In genomic region chr12:100187013-100187755, GRCm38 (mm10) we compare ENCODE assay signal across 8 mouse cellular contexts. TPM values are rescaled to one million over a fixed set of nuclear protein-coding genes. Genes with fewer than 3 reads are reported as not detected.
A peak's percentile ranks its signal among the peaks of the same experiment; 100 is the strongest.
DNase-seq lines count a peak whose midpoint lies in the region; ATAC-seq and TF ChIP-seq lines count a peak whose summit lies in the region.

No protein-coding gene starts in this region.

- H3K27me3 ChIP-seq in embryonic facial prominence, embryonic 13.5 days, result no peaks in the 10 kb centered on the region
- no peaks in the 10 kb centered on the region for H3K27me3 ChIP-seq in kidney, adult 2 months (replicated peaks; ENCODE audit: control insufficient read depth, insufficient read depth, low read length)
- H3K27me3 ChIP-seq in limb, embryonic 13.5 days, result no peaks in the 10 kb centered on the region
- H3K27me3 ChIP-seq in midbrain, embryonic 16.5 days (ENCODE audit: control insufficient read depth, insufficient read depth, low read depth, low read length), result no peaks in the 10 kb centered on the region

- H3K27ac ChIP-seq in embryonic facial prominence, embryonic 13.5 days, result peak overlapping the region; percentile 99
- peak overlapping the region; percentile 98 for H3K27ac ChIP-seq in kidney, adult 2 months (ENCODE audit: insufficient read depth, low read depth, low read length)
- H3K27ac ChIP-seq in limb, embryonic 13.5 days, result peak overlapping the region; percentile 99
- H3K27ac ChIP-seq in midbrain, embryonic 16.5 days (ENCODE audit: low read length), result peak overlapping the region; percentile 100

- ATAC-seq in embryonic facial prominence, embryonic 13.5 days (ENCODE audit: insufficient number of reproducible peaks, insufficient read depth, low FRiP score, low TSS enrichment, low read depth), result peak; percentile 99
- ATAC-seq in limb, embryonic 13.5 days (ENCODE audit: low FRiP score, low read depth), result peak; percentile 100
- peak; percentile 99 for ATAC-seq in midbrain, embryonic 16.5 days

- WGBS in embryonic facial prominence, embryonic 13.5 days, result under 1% methylated on average over 52 of the region's 52 CpGs
- WGBS in kidney, adult 2 months, result under 1% methylated on average over 52 of the region's 52 CpGs
- under 1% methylated on average over 52 of the region's 52 CpGs for WGBS in limb, embryonic 13.5 days
- under 1% methylated on average over 52 of the region's 52 CpGs for WGBS in midbrain, embryonic 16.5 days

- peak; percentile 67 for TF ChIP-seq POLR2A in kidney, adult 2 months (IDR thresholded peaks at IDR 0.05; ENCODE audit: low read depth, low read length)

- no peaks in the 10 kb centered on the region for H3K36me3 ChIP-seq in embryonic facial prominence, embryonic 13.5 days
- H3K36me3 ChIP-seq in kidney, adult 2 months (ENCODE audit: control insufficient read depth, insufficient read depth, low read length), result no peaks in the 10 kb centered on the region
- H3K36me3 ChIP-seq in limb, embryonic 13.5 days, result no peaks in the 10 kb centered on the region
- H3K36me3 ChIP-seq in midbrain, embryonic 16.5 days (ENCODE audit: control insufficient read depth, insufficient read depth, low read length), result no peaks in the 10 kb centered on the region

- peak overlapping the region; percentile 69 for H3K4me3 ChIP-seq in embryonic facial prominence, embryonic 13.5 days
- H3K4me3 ChIP-seq in kidney, adult 2 months (ENCODE audit: insufficient read depth, low read depth, low read length), result peak overlapping the region; percentile 89
- H3K4me3 ChIP-seq in limb, embryonic 13.5 days, result peak overlapping the region; percentile 64
- H3K4me3 ChIP-seq in midbrain, embryonic 16.5 days (ENCODE audit: low read depth, low read length), result peak overlapping the region; percentile 65

- DNase-seq in 3134 (ENCODE audit: extremely low read depth, insufficient read length, low spot score), result peak; percentile 99
- DNase-seq in adrenal gland, postnatal 36 days, result peak; percentile 99
- peak; percentile 99 to 100 for DNase-seq in heart, adult 18-20 months
- DNase-seq in kidney, adult 2 months, result peak; percentile 100
- peak; percentile 89 to 96 for DNase-seq in spleen, postnatal 10 days (ENCODE audit: low spot score in 2 of 2)

- H3K9ac ChIP-seq in embryonic facial prominence, embryonic 13.5 days, result peak overlapping the region; percentile 86
- peak overlapping the region; percentile 83 for H3K9ac ChIP-seq in limb, embryonic 13.5 days
- peak overlapping the region; percentile 88 for H3K9ac ChIP-seq in midbrain, embryonic 16.5 days (ENCODE audit: low read depth, low read length)

- peaks cover 14% of the 10 kb centered on the region for H3K4me1 ChIP-seq in embryonic facial prominence, embryonic 13.5 days
- peaks cover 3% of the 10 kb centered on the region; the same call in 1 of the 2 replicates for H3K4me1 ChIP-seq in kidney, adult 2 months (ENCODE audit: control insufficient read depth, insufficient read depth, low read length)
- peaks cover 15% of the 10 kb centered on the region for H3K4me1 ChIP-seq in limb, embryonic 13.5 days
- H3K4me1 ChIP-seq in midbrain, embryonic 16.5 days (ENCODE audit: control insufficient read depth, insufficient read depth, low read length), result peaks cover 17% of the 10 kb centered on the region

- peak overlapping the region; percentile 87 for H3K4me2 ChIP-seq in embryonic facial prominence, embryonic 13.5 days
- peak overlapping the region; percentile 76 for H3K4me2 ChIP-seq in limb, embryonic 13.5 days (replicated peaks)
- peak overlapping the region; percentile 80 for H3K4me2 ChIP-seq in midbrain, embryonic 16.5 days (ENCODE audit: low read length)

- TF ChIP-seq CTCF in kidney, adult 2 months (conservative IDR thresholded peaks at IDR 0.05; ENCODE audit: insufficient read depth, insufficient read length, low read depth, low read length), result no peak

- H3K9me3 ChIP-seq in embryonic facial prominence, embryonic 13.5 days, result no peaks in the 10 kb centered on the region
- H3K9me3 ChIP-seq in limb, embryonic 13.5 days, result no peaks in the 10 kb centered on the region
- H3K9me3 ChIP-seq in midbrain, embryonic 16.5 days (replicated peaks; ENCODE audit: control insufficient read depth, low read length, poor library complexity, severe bottlenecking), result no peaks in the 10 kb centered on the region

RNA-seq across cellular contexts. Expression of gene Calm1, which starts 12.1 kb away (rescaled TPM):
- 100 to 1,000 TPM; 361 to 418 TPM for total RNA-seq in adrenal gland, postnatal 36 days (2021)
- 1,351 and 1,423 TPM in 2 replicates for polyA plus RNA-seq in embryonic facial prominence, embryonic 13.5 days (2015; fragmentation: Nextera tagmentation; extraction: Ambion mirVana)
- 100 to 1,000 TPM; 228 to 241 TPM for total RNA-seq in heart, adult 18-20 months (2021)
- polyA plus RNA-seq in kidney, adult 2 months (2012; rRNA removed), result 133 and 185 TPM in 2 replicates
- 1,164 and 1,190 TPM in 2 replicates for polyA plus RNA-seq in limb, embryonic 13.5 days (2015; fragmentation: Nextera tagmentation; extraction: Ambion mirVana)
- 2,757 and 3,016 TPM in 2 replicates for polyA plus RNA-seq in midbrain, embryonic 16.5 days (2015; fragmentation: Nextera tagmentation; extraction: Ambion mirVana)

RNA-seq across cellular contexts. Expression of gene Nrde2, which starts 27.7 kb away (rescaled TPM):
- total RNA-seq in adrenal gland, postnatal 36 days (2021), result 10 to 100 TPM; 11.6 to 20.2 TPM
- 14.9 and 15.2 TPM in 2 replicates for polyA plus RNA-seq in embryonic facial prominence, embryonic 13.5 days (2015; fragmentation: Nextera tagmentation; extraction: Ambion mirVana)
- total RNA-seq in heart, adult 18-20 months (2021), result 1 to 10 TPM; 7.8 to 8.2 TPM
- 8.3 TPM in 2 replicates for polyA plus RNA-seq in kidney, adult 2 months (2012; rRNA removed)
- 15.2 and 15.5 TPM in 2 replicates for polyA plus RNA-seq in limb, embryonic 13.5 days (2015; fragmentation: Nextera tagmentation; extraction: Ambion mirVana)
- polyA plus RNA-seq in midbrain, embryonic 16.5 days (2015; fragmentation: Nextera tagmentation; extraction: Ambion mirVana), result 11.7 and 12.7 TPM in 2 replicates

Comparison
In these comparisons a context has a peak if more than half of its experiments do, and no peak if none do; other contexts are left out.
1. Peak in every context shown above with its lines: DNase-seq, ATAC-seq, H3K4me3 ChIP-seq and H3K27ac ChIP-seq.